Mouse (Mus musculus): ENCODE measurements around the gene Ggta1.

- TF ChIP-seq POLR2A (IDR thresholded peaks at IDR 0.05; ENCODE audit: extremely low read depth, insufficient read depth, low read length) (no peak), CTCF (IDR thresholded peaks at IDR 0.05; ENCODE audit: extremely low read depth, insufficient read depth, low read length) (no peak)
Observed at GRCm38 (mm10) chr2:35406611-35407010, 56.4 kb downstream of the Ggta1 start.
